Mouse (Mus musculus) kidney, postnatal 14 days (tissue): ENCODE data around the gene Arfgef2.

Experiments used
- DNase-seq: peaks from one replicate; pipeline ENCODE4 v3.0.0; 2022; ENCODE audit warnings: mixed read lengths

Arfgef2 gene

DNA sequence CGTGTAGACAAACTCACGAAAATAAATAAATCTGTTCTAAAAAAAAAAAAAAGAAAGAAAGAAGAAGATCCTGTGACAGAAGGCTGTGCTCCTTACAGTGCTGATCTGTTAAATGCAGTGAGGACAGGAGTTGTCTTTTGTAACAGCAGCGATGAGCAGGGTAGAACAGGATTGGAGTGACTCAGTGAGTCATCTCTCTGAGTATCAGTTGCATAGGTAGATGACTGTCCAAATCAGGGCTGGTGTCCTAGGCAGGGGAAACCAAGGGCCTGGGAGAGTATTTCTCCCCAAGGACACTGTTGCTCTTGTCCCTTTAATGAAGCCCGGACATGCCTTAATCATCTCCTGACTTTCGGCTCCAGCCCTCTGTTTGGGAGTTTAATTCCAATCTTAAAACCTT, 4.1 kb downstream of the Arfgef2 start:
- no peak for DNase-seq

- no peak for DNase-seq
Observed at GRCm38 (mm10) chr2:166810821-166811220, 5.4 kb downstream of the Arfgef2 start.

DNA sequence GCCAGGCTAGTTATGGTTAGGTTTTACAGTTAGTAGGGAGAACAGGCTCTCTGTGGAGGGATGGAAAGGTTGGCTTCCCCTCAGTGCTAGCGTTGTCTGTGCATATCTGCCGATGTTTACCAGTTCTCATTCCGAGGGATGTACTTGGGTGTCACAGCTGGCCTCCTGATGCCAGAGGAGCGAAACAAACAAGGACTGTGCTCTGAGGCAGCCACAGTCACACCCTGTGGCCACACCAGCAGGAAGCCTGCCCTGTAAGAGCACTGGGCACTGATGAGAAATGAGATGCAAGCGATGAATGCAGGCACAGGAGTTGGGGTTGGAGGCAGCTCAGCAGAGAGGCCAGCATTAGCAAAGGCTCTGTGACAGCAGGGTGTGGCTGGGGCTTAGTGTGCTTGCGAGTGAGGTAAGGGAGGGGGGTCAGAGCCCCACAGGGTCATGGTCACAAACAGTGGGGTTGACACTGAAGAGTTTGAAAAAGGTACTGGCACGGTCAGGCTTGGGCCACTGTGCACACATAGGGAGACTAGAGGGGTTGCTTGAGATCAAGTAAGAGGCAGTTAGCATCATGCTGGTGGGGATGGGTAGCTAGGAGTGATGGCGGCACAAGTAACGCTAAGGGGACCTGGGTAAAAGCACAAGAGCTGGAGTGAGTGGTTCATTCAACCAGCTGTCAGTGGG, 13.2 kb downstream of the Arfgef2 start:
- DNase-seq, result no peak

DNA sequence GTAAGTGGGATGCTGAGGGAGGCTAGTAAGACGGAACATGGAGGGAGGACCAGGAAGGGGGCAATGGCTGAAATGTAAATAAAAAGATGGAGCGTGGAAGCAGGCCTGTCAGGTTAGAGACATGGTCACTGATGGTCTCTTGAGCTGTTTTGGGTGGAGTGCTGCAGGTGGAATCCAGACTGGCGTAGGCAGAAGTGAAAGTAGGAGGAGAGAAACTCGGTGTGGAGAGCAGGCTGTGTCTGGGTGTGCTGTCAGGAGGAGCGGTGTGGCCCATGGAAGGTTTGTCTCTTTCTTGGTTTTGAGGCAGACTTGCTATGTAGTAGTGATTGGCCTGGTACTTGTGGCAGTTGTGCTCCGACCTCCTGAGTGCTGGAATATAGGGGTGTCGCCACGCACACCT, 14.5 kb downstream of the Arfgef2 start:
- no peak for DNase-seq

- DNase-seq, result no peak
Observed at GRCm38 (mm10) chr2:166820844-166821243, 15.5 kb downstream of the Arfgef2 start.

DNA sequence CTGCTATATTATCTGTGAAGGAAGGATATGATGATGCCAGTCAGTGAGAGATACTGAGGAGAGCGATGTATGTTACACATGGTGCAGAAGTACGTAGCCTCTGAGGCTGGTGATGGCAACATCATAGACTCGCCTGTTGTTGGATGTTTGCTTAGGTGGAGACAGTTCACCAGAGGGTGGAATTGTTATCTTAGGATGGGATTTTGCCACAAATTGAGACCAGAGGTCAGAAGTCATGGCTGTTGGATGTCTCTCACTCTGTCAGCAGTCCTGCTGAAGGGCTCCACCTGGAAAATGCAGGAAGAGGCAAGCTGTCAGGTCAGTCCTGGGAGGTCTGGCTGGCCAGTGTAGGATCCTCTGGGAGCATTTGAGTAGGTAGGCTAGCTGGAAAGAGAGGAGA, 16.0 kb downstream of the Arfgef2 start:
- no peak for DNase-seq

- DNase-seq, result no peak
Observed at GRCm38 (mm10) chr2:166822119-166822826, 16.9 kb downstream of the Arfgef2 start.

DNA sequence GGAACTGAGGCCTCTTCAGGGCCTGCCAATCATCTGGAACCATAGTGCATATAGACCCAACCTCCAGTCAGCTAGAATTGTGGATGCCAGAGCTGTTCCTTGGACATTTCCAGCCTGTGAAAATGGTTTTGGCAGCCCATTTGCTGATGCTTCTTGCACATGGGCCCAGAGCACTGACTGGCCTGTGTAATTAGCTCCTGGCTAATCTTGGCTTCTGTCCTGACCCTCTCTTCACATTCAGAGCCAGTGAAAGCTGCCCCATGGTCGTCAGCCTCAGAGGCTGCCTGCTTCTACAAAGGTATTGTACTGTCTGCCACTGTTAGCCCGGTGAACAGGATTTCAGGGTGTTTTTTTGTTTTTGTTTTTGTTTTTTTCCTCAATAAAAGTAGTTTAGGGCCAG, 17.5 kb downstream of the Arfgef2 start:
- DNase-seq, result no peak

DNA sequence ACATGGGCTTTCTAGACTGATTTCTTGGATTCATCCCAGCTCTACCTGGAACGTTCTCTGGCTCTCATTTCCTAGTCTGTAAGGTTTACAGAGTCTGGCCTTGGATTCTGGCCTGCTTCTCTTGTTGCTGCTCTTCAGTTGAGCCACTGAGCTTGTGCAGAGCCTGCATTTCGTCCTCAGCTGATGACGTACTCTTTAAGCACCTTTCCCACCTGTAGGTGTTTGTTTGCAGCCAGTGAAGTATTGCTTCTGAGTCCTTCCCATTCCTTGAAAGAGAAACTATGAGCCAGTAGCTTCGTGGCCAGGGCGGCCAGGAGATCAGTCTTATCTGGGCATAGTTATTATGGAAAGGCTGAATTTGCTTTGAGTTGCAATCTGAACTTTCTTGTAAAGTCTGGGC, 19.0 kb downstream of the Arfgef2 start:
- no peak for DNase-seq

GRCm38 (mm10) chr2:166824998-166825397, 19.6 kb downstream of the Arfgef2 start:
- DNase-seq, result peak; percentile 17

DNA sequence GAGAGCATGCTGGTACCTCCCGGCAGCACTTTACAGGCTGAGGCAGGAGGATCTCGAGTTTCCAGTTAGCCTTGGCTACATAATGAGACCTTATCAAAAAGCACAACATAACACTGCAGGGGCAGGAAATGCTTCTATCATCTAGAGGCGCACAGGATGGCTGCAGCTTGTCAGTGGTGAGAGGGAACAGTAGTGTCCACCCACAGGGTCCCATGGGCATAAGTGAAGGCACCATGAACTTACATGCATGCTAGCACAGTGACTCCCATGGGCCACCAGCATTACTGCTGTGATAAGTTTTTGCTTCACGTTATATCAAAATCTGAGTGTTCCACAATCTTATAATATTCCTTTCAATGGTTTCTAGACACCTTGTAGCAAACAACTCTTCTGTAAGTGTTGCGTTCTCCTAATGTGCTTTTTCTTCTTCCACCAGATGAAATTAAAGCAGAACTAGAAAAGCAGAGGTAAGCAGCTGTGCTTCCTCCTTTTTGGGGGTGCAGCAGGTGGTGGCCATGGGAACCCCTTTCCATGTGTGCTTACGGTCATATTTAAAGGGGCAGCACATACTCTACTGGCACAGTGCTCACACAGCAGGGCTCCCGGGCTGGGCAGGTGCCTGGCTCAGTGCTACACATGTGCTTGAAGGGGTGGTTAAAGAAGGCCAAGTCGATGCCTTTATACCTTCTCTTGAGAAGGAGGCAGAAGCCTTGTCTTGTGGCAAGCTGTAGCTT, 21.3 kb downstream of the Arfgef2 start:
- no peak for DNase-seq

GRCm38 (mm10) chr2:166828306-166828705, 22.9 kb downstream of the Arfgef2 start:
- DNase-seq, result no peak

DNA sequence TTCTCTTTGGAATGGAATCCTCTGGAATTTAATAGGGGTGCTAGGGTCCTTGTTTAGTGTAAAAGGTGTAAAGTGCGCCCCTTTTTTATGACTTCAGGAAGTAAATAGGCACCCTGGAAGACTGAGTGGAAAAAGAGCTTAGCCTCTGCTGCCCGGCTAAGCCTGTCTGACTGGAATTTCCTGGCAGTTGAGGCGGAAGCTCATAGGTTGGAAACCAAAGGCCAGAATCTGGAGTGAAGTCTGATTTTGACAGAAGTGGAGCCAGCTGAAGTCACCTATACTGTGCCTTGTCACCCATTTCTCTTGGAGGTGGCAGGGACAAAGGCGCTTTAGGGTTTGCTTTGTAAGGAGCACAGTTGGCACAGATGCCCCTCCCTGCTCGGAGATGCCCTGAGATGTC, 25.0 kb downstream of the Arfgef2 start:
- no peak for DNase-seq

- peak; percentile 24 for DNase-seq
Observed at GRCm38 (mm10) chr2:166834091-166834490, 28.7 kb downstream of the Arfgef2 start.

- no peak for DNase-seq
Observed at GRCm38 (mm10) chr2:166834796-166835195, 29.4 kb downstream of the Arfgef2 start.

- no peak for DNase-seq
Observed at GRCm38 (mm10) chr2:166835581-166835980, 30.2 kb downstream of the Arfgef2 start.

- no peak for DNase-seq
Observed at GRCm38 (mm10) chr2:166841813-166842212, 36.4 kb downstream of the Arfgef2 start.

- no peak for DNase-seq
Observed at GRCm38 (mm10) chr2:166850691-166851090, 45.3 kb downstream of the Arfgef2 start.

DNA sequence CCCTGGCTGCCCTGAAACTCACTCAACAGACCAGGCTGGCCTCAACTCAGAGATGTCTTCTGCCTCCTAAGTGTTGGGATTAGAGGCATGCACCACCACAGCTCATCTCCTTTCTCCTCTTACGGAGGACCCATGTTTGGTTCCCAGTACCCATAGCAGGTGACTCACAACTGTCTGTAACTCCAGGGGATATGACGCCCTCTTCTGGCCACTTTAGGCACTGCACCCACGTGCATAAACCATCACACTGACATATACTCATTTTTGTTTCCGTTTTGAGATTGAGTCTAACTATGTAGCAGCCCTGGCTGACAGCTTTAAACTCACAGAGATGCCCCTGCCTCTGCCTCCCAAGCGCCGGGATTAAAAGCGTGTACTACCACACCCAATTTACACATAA, 46.9 kb downstream of the Arfgef2 start:
- DNase-seq, result no peak

DNA sequence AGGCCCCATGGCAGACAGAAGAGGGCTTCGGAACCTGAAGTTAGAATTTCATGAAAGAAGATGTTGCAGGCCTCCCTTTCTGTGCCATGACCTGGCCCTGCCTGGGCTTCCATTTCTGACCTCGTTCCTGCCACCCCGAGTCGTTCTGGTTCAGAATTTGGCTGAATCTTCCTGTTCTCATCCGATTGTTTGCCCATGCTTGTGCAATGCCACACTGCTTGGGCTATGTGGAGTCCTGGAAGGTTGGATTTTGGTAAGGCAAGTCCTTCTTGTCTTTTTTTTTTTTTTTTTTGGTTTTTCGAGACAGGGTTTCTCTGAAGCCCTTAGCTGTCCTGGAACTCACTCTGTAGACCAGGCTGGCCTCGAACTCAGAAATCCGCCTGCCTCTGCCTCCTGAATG, 50.4 kb downstream of the Arfgef2 start:
- DNase-seq, result no peak

DNA sequence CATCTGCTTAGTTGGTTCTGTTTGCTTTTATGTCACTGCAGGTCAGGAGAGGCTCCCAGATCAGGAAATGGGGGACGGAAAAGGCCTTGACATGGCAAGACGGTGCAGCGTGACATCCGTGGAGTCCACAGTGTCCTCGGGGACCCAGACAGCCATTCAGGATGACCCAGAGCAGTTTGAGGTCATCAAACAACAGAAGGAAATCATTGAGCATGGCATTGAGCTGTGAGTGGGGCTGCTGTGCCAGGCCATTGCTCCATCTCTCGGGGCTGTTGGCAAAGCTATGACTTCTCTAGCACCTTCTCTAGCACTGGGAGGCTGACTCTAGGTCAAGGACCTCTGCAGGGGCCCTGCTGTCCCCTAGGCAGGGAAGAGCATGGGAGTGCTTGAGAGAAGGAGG, 51.0 kb downstream of the Arfgef2 start:
- no peak for DNase-seq

DNA sequence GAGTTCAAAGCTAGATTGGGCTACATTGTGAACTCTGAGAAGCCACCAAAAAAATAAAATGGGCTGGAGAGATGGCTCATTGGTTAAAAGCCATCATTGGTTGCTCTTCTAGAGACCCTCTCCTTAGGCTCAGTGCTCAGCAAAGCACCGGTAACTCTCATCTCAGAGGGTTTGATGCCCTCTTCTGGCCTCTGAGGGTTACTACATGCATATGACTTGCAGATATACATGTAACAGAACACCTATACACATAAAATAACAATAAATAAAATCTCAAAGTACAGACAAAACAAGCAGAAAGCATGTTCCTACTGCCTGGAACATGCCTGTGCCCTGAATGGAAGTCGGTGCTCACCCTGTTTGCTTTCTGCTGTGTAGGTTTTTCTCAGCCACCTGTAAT, 51.7 kb downstream of the Arfgef2 start:
- no peak for DNase-seq

DNA sequence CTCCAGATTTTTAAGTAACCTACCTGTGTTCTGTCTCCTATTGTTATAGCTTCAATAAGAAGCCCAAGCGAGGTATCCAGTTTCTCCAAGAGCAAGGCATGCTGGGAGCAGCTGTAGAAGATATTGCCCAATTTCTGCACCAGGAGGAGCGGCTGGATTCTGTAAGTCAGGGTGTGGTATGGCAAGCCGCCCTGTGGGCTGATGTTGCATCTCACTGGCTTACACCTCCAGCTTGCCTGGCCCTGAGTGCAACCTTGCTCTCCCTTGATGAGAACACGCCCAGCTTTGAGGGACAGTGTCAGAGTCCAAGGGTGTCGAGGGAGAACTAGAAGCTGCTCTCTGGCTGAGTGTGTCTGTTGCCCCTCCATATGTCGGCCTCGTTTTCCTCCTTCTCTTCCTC, 53.8 kb downstream of the Arfgef2 start:
- DNase-seq, result no peak

DNA sequence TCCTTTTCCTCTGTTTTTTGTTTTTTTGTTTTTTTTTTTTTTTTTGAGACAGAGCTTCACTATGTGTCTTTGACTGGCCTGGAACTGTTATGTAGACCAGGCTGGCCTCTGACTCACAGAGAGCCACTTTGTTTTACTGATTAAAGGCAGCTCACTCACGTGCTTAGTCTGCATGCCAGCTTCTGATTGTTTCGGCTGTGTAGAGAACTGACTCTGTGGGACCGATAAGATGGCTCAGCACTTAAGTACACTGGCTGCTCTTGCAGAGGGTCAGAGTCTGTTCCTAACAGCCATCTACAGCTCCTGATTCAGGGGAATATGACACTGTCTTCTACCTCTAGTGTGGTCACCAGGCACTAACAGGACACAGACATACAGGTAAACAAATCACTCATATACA, 57.1 kb downstream of the Arfgef2 start:
- no peak for DNase-seq
